Mouse (Mus musculus): ENCODE measurements around the gene Lrrc8e. TPM values are rescaled to one million over a fixed set of nuclear protein-coding genes. Genes with fewer than 3 reads are reported as not detected.

Gene Lrrc8e
- polyA plus RNA-seq, 1 experiment from 2014 or later: 0.13 TPM

- WGBS (ENCODE audit: insufficient replicate concordance): 22% methylated on average over 4 of the region's 4 CpGs
- DNase-seq (no peak), ATAC-seq (ENCODE audit: low read depth) (peak; percentile 11; the same call in 1 of the 2 replicates)
- H3K27me3 ChIP-seq: peaks cover 60% of the 10 kb centered on the region
- H3K9me3 ChIP-seq (replicated peaks): no peaks in the 10 kb centered on the region
- H3K27ac ChIP-seq: no peak overlapping the region
- H3K4me3 ChIP-seq (replicated peaks): peak overlapping the region; percentile 36
- no peaks in the 10 kb centered on the region for H3K36me3 ChIP-seq
- H3K4me2 ChIP-seq: peak overlapping the region; percentile 48
- no peak overlapping the region for H3K9ac ChIP-seq
- H3K4me1 ChIP-seq (replicated peaks): peaks cover 20% of the 10 kb centered on the region
Observed at GRCm38 (mm10) chr8:4226323-4226722, 304 bp upstream of the Lrrc8e start.

DNA sequence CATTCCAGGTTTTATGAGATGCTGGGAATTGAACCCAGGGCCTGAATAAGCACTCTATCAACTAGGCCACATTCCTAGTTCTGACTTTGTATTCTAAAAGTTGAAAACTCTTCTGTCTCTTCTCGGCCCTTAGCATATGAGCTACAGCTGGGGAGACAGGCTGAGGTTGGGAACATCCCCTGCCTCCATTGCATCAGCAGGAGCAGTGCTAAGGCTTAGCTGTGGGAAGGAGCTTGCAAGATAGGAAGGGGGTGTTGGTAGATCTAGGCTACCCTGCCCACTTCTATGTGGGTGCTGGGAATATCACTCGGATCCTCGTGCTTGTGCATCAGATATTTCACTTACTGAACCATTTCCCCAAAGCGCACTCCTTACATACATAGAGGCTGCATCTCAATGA lies 1.3 kb downstream of the Lrrc8e start:
- no peaks in the 10 kb centered on the region for H3K9me3 ChIP-seq (replicated peaks)
- H3K27me3 ChIP-seq: peaks cover 60% of the 10 kb centered on the region
- no peak overlapping the region for H3K4me2 ChIP-seq
- no peak overlapping the region for H3K4me3 ChIP-seq (replicated peaks)
- peaks cover 23% of the 10 kb centered on the region for H3K4me1 ChIP-seq (replicated peaks)
- ATAC-seq (ENCODE audit: low read depth) (no peak), DNase-seq (no peak)
- no peaks in the 10 kb centered on the region for H3K36me3 ChIP-seq
- H3K27ac ChIP-seq: no peak overlapping the region
- H3K9ac ChIP-seq: no peak overlapping the region
- WGBS (ENCODE audit: insufficient replicate concordance): 64% methylated on average over 4 of the region's 4 CpGs

- Histone ChIP-seq H3K4me2 (no peak overlapping the region), H3K27ac (no peak overlapping the region), H3K27me3 (peaks cover 45% of the 10 kb centered on the region), H3K4me3 (replicated peaks) (no peak overlapping the region), H3K9me3 (replicated peaks) (no peaks in the 10 kb centered on the region), H3K9ac (no peak overlapping the region), H3K36me3 (no peaks in the 10 kb centered on the region), H3K4me1 (replicated peaks) (peaks cover 23% of the 10 kb centered on the region)
- no peak for ATAC-seq (ENCODE audit: low read depth)
- 55% methylated on average over 5 of the region's 5 CpGs for WGBS (ENCODE audit: insufficient replicate concordance)
- DNase-seq: no peak
Observed at GRCm38 (mm10) chr8:4229784-4230183, 3.2 kb downstream of the Lrrc8e start.

DNA sequence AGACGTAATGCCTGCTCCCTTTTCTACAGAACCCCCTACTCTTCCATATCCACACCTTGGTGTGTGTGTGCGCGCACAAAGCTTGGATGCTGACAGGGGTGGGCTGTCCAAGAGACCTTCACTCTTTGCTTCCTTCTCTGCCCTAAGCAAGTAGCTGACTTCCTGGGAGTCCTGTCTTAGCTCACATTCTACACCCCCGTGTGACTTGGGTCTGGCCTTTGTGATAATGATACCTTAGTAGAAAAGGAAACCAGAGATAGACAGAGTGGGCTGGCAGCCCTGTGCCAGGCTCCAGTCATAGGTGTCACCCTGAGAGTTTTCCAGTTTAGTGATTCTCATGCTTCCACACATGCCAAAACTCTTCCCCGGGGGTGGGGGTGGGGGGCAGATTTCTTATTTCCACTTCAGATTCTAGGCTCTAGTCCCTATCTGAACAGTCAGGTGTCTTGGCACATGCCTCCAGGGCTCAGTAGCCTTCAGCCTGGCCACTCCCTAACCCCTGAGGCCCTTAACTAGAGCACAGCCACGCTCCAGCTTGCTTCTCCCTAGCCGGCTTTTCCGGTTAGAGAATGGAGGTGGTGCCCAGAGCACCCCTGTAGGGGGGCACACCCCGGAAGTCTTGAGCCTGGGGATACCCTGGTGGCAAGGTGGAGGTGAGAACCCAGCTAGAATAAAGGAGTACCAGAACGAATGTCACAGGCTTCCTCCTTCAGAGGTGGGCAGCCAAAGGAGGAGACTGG lies 4.2 kb downstream of the Lrrc8e start:
- peaks cover 40% of the 10 kb centered on the region for H3K27me3 ChIP-seq
- 45% methylated on average over 10 of the region's 10 CpGs for WGBS (ENCODE audit: insufficient replicate concordance)
- DNase-seq: no peak
- H3K4me3 ChIP-seq (replicated peaks): no peak overlapping the region
- ATAC-seq (ENCODE audit: low read depth): peak; percentile 52
- H3K36me3 ChIP-seq: no peaks in the 10 kb centered on the region
- H3K4me1 ChIP-seq (replicated peaks): peaks cover 23% of the 10 kb centered on the region
- no peak overlapping the region for H3K4me2 ChIP-seq
- no peak overlapping the region for H3K27ac ChIP-seq
- H3K9me3 ChIP-seq (replicated peaks): no peaks in the 10 kb centered on the region
- H3K9ac ChIP-seq: no peak overlapping the region

GRCm38 (mm10) chr8:4237814-4238433 lies 11.3 kb downstream of the Lrrc8e start:
- no peaks in the 10 kb centered on the region for H3K9me3 ChIP-seq (replicated peaks)
- peak overlapping the region; percentile 91 for H3K4me2 ChIP-seq
- H3K36me3 ChIP-seq: peaks cover 23% of the 10 kb centered on the region
- no peak; the same call in 1 of the 2 replicates for ATAC-seq (ENCODE audit: low read depth)
- H3K27me3 ChIP-seq: peaks cover 5% of the 10 kb centered on the region; the same call in 1 of the 2 replicates
- H3K27ac ChIP-seq: peak overlapping the region; percentile 97
- peak overlapping the region; percentile 86 for H3K9ac ChIP-seq
- H3K4me3 ChIP-seq (replicated peaks): peak overlapping the region; percentile 81
- DNase-seq: no peak
- peaks cover 47% of the 10 kb centered on the region for H3K4me1 ChIP-seq (replicated peaks)
- WGBS (ENCODE audit: insufficient replicate concordance): 18% methylated on average over 15 of the region's 15 CpGs

- H3K4me1 ChIP-seq (replicated peaks): peaks cover 47% of the 10 kb centered on the region
- peaks cover 5% of the 10 kb centered on the region; the same call in 1 of the 2 replicates for H3K27me3 ChIP-seq
- peak within 1 kb of the TSS; percentile 81 for H3K4me3 ChIP-seq (replicated peaks)
- ATAC-seq (ENCODE audit: low read depth) (peak; percentile 93), DNase-seq (peak; percentile 98)
- H3K9ac ChIP-seq: peak within 1 kb of the TSS; percentile 86
- peaks cover 30% of the 10 kb centered on the region for H3K36me3 ChIP-seq
- under 1% methylated on average over 68 of the region's 71 CpGs for WGBS (ENCODE audit: insufficient replicate concordance)
- H3K27ac ChIP-seq: peak within 1 kb of the TSS; percentile 97
- peak within 1 kb of the TSS; percentile 91 for H3K4me2 ChIP-seq
- H3K9me3 ChIP-seq (replicated peaks): no peaks in the 10 kb centered on the region
Observed at GRCm38 (mm10) chr8:4238434-4239192, 12.0 kb downstream of the Lrrc8e start, which contains the start of the genes Map2k7 and Gm49320. Map2k7 (plus strand) TSS chr8:4238740. Gm49320 (plus strand) TSS chr8:4238865.

DNA sequence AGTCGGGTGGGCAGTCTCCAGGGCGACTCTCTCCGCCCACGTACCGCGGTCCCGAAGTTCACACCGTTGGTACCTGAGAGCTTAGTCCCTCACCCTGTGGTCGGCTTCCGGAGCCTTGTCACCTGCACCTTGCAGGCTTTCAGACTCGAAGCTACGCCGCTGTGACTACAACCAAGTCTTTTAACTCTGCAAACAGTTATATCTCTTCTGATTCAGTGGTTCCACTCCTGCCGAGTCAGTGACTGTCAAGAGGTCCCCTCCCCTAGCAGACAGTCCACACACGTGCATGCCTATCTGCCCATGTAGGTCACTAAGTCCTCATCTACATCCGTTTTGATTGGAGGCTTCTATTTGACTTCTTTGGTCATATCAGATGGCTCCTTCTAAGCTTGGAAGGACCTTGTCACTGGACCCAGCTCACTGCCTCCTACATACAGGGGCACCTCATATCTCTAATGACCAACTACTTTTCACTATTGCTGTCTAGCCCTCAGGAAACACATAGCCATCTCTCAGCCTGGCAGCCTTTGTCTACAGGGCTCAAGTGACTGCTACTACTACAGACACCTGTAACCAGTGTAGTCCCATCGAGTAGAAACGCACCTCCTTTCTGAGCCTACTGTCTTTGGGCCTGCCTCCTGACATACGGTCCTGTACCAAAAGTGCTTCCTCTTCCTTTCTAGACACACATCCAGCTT lies 12.7 kb downstream of the Lrrc8e start:
- WGBS (ENCODE audit: insufficient replicate concordance): 8% methylated on average over 19 of the region's 19 CpGs
- Histone ChIP-seq H3K4me2 (peak overlapping the region; percentile 91), H3K27ac (peak overlapping the region; percentile 97), H3K27me3 (peaks cover 5% of the 10 kb centered on the region; the same call in 1 of the 2 replicates), H3K9ac (peak overlapping the region; percentile 86), H3K36me3 (peaks cover 37% of the 10 kb centered on the region), H3K4me3 (replicated peaks) (peak overlapping the region; percentile 81), H3K4me1 (replicated peaks) (peaks cover 47% of the 10 kb centered on the region), H3K9me3 (replicated peaks) (no peaks in the 10 kb centered on the region)
- DNase-seq (no peak), ATAC-seq (ENCODE audit: low read depth) (peak; percentile 45)

- Histone ChIP-seq H3K27ac (no peak overlapping the region), H3K27me3 (no peaks in the 10 kb centered on the region), H3K4me2 (no peak overlapping the region), H3K4me1 (replicated peaks) (peaks cover 45% of the 10 kb centered on the region), H3K9ac (no peak overlapping the region), H3K36me3 (peaks cover 87% of the 10 kb centered on the region), H3K9me3 (replicated peaks) (no peaks in the 10 kb centered on the region), H3K4me3 (replicated peaks) (no peak overlapping the region)
- DNase-seq (no peak), ATAC-seq (ENCODE audit: low read depth) (no peak)
- 88% methylated on average over 5 of the region's 5 CpGs for WGBS (ENCODE audit: insufficient replicate concordance)
Observed at GRCm38 (mm10) chr8:4245061-4245460, 18.4 kb downstream of the Lrrc8e start.

DNA sequence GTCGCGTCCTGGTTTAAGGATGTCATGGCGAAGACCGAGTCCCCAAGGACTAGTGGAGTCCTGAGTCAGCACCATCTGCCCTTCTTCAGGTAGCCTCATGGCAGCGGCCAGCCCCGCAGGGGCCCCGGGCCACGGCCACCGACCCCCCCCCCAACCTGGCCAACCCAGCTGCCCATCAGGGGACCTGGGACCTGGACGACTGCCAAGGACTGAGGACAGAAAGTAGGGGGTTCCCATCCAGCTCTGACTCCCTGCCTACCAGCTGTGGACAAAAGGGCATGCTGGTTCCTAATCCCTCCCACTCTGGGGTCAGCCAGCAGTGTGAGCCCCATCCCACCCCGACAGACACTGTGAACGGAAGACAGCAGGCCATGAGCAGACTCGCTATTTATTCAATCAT lies 19.1 kb downstream of the Lrrc8e start:
- no peak for DNase-seq
- H3K27ac ChIP-seq: no peak overlapping the region
- no peak overlapping the region for H3K4me2 ChIP-seq
- no peaks in the 10 kb centered on the region for H3K9me3 ChIP-seq (replicated peaks)
- H3K9ac ChIP-seq: no peak overlapping the region
- no peak overlapping the region for H3K4me3 ChIP-seq (replicated peaks)
- ATAC-seq (ENCODE audit: low read depth): no peak
- peaks cover 45% of the 10 kb centered on the region for H3K4me1 ChIP-seq (replicated peaks)
- WGBS (ENCODE audit: insufficient replicate concordance): 87% methylated on average over 13 of the region's 13 CpGs
- no peaks in the 10 kb centered on the region for H3K27me3 ChIP-seq
- peaks cover 84% of the 10 kb centered on the region for H3K36me3 ChIP-seq

DNA sequence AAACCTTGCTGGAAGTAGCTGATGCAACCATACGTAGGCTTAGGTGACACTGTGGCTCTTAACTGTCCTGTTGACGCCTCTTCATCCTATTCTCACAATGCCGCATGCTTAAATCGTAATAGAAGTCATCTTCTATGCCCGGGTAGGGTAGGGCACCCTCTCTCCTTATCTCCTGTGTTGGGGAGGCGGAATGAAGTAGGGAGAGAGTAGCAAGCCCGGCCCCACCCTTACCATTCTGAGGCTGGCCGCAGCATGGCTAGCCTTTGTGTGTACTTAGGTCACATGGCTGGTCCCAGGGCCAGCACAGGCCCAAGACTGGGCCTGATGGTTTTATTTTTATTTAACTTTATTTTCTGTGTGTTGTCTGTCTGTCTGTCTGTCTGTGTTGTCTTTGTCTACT lies 20.6 kb downstream of the Lrrc8e start:
- H3K36me3 ChIP-seq: peaks cover 72% of the 10 kb centered on the region
- no peak overlapping the region for H3K9ac ChIP-seq
- H3K9me3 ChIP-seq (replicated peaks): no peaks in the 10 kb centered on the region
- H3K27me3 ChIP-seq: no peaks in the 10 kb centered on the region
- WGBS (ENCODE audit: insufficient replicate concordance): 78% methylated on average over 8 of the region's 8 CpGs
- no peak overlapping the region for H3K4me3 ChIP-seq (replicated peaks)
- peak; percentile 32; the same call in 1 of the 2 replicates for ATAC-seq (ENCODE audit: low read depth)
- DNase-seq: no peak
- no peak overlapping the region for H3K27ac ChIP-seq
- H3K4me1 ChIP-seq (replicated peaks): peaks cover 41% of the 10 kb centered on the region
- H3K4me2 ChIP-seq: no peak overlapping the region

Measured in liver, embryonic 13.5 days (tissue).